ENCODE assay signal across 27 mouse cellular contexts in the genomic region with DNA sequence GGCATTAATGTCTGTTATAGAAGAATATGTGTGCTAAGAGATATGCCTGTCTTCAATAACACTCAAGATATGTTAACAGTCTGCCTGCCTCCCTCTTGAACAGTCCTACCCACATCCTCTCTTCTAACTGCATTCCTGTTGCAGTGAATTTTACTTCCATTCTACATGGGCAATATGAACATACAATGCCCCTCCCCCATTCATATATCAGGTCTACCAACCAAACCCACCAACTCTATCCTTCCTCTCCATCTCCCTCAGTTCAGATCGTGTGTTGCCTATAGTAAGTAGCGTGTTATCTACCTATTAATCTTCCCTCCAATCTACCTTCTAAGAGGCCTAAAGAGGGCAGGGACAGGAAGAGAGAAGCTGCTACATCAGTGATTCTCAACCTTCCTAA. TPM values are rescaled to one million over a fixed set of nuclear protein-coding genes. Genes with fewer than 3 reads are reported as not detected.
DNase-seq lines count a peak whose midpoint lies in the region; ATAC-seq and TF ChIP-seq lines count a peak whose summit lies in the region.
"Had no signal": no experiment of that assay in that cellular context is flagged by ENCODE, and none has a peak within 500 bp of the region (broad histone marks: within the 10 kb centered on the region; RNA-seq: fewer than 3 reads in every experiment).

No protein-coding gene starts in this region.

- TF ChIP-seq POLR2A in thymus, adult 2 months (IDR thresholded peaks at IDR 0.05; ENCODE audit: control insufficient read depth, extremely low read depth, insufficient read depth, low read length, poor library complexity), result no peak

- H3K4me1 ChIP-seq in heart, embryonic 10.5 days, result peaks cover 2% of the 10 kb centered on the region; the same call in 1 of the 2 replicates
- peaks cover 61% of the 10 kb centered on the region for H3K4me1 ChIP-seq in thymus, adult 2 months (replicated peaks; ENCODE audit: control insufficient read depth, insufficient read depth, low read length)
- H3K4me1 ChIP-seq: forebrain, embryonic 12.5 days; heart, embryonic 13.5 days; hindbrain, embryonic 15.5 days had no signal

- 77% methylated on average over 2 of the region's 2 CpGs for WGBS in heart, embryonic 10.5 days
- 9% methylated on average over 2 of the region's 2 CpGs for WGBS in thymus, adult 2 months

- DNase-seq in heart, embryonic 10.5 days (ENCODE audit: low spot score), result peak; percentile 11
- DNase-seq in heart, postnatal 36 days, result no peak
- DNase-seq in thymus, adult 2 months, result no peak
- no peak for DNase-seq in thymus, postnatal 36 days
- DNase-seq in testis, postnatal 10 days (ENCODE audit: low spot score), result no peak
- no peak for DNase-seq in natural killer cell, adult 2 months (ENCODE audit: low spot score in 2 of 2)
- DNase-seq: adrenal gland, postnatal 10 days; B cell, adult 2 months; cerebellum, adult 11 months; cerebellum, adult 8-10 months; cerebellum, postnatal 25 days; gastrocnemius, postnatal 14 days; heart, postnatal 14 days had no signal

- no peak overlapping the region for H3K4me3 ChIP-seq in heart, embryonic 10.5 days
- no peak overlapping the region for H3K4me3 ChIP-seq in thymus, adult 2 months (ENCODE audit: control insufficient read depth, insufficient read depth, low read length)
- H3K4me3 ChIP-seq: embryonic facial prominence, embryonic 13.5 days; forebrain, embryonic 12.5 days; heart, embryonic 13.5 days; hindbrain, embryonic 15.5 days had no signal

- intact Hi-C loops in heart, postnatal 36 days (cut with DNase I), result no loop called here

- no peaks in the 10 kb centered on the region for H3K36me3 ChIP-seq in heart, embryonic 10.5 days
- no peaks in the 10 kb centered on the region for H3K36me3 ChIP-seq in thymus, adult 2 months (ENCODE audit: control insufficient read depth, insufficient read depth, low read length)
- H3K36me3 ChIP-seq: embryonic facial prominence, embryonic 13.5 days; forebrain, embryonic 12.5 days; heart, embryonic 13.5 days; hindbrain, embryonic 15.5 days had no signal

- peaks cover 11% of the 10 kb centered on the region; the same call in 1 of the 2 replicates for H3K27me3 ChIP-seq in heart, embryonic 10.5 days (ENCODE audit: insufficient read depth, poor library complexity, severe bottlenecking)
- no peaks in the 10 kb centered on the region for H3K27me3 ChIP-seq in thymus, adult 2 months (ENCODE audit: control insufficient read depth, insufficient read depth, low read length)
- H3K27me3 ChIP-seq: embryonic facial prominence, embryonic 13.5 days; hindbrain, embryonic 15.5 days had no signal

- no peaks in the 10 kb centered on the region for H3K9me3 ChIP-seq in heart, embryonic 10.5 days
- H3K9me3 ChIP-seq: embryonic facial prominence, embryonic 13.5 days; forebrain, embryonic 12.5 days; heart, embryonic 13.5 days; hindbrain, embryonic 15.5 days had no signal

- peak; percentile 59 for ATAC-seq in CD4-positive, CD25-positive, alpha-beta regulatory T cell, adult 4 months
- ATAC-seq in inflammation-experienced regulatory T-cells, adult 6 months, result peak; percentile 62
- ATAC-seq: forebrain, embryonic 16.5 days had no signal

- no peak overlapping the region for H3K27ac ChIP-seq in heart, embryonic 10.5 days
- H3K27ac ChIP-seq in thymus, adult 2 months (ENCODE audit: control insufficient read depth, insufficient read depth, low read length), result peak overlapping the region; percentile 93
- H3K27ac ChIP-seq: embryonic facial prominence, embryonic 13.5 days; forebrain, embryonic 12.5 days; heart, embryonic 13.5 days; hindbrain, embryonic 15.5 days had no signal

- no peak for TF ChIP-seq CTCF in thymus, adult 2 months (IDR thresholded peaks at IDR 0.05; ENCODE audit: borderline replicate concordance, control insufficient read depth, extremely low read depth, insufficient read depth, low read length, poor library complexity)

RNA-seq across cellular contexts. Expression of gene Enthd1, which starts 26.9 kb away (rescaled TPM):
- polyA plus RNA-seq in heart, embryonic 10.5 days (2016; fragmentation: Nextera tagmentation; extraction: Ambion mirVana), result not detected in 2 replicates
- total RNA-seq in heart, postnatal 36 days (2021), result not detected
- 0.09 TPM in 2 replicates for polyA plus RNA-seq in thymus, adult 2 months (2012; rRNA removed)
- under 1 TPM in 1 of 2 experiments, not detected in 1; 0.24 TPM for polyA plus RNA-seq in CD4-positive, CD25-positive, alpha-beta regulatory T cell, adult 4 months (2017; shearing (Covaris generic))
- under 1 TPM in 2 of 3 experiments, not detected in 1; 0.23 to 0.50 TPM for polyA plus RNA-seq in inflammation-experienced regulatory T-cells, adult 6 months (2017; shearing (Covaris generic))
- total RNA-seq: adrenal gland, postnatal 10 days; adrenal gland, postnatal 4 days; gastrocnemius, adult 18-20 months; gastrocnemius, postnatal 14 days; heart, adult 8-10 months; heart, postnatal 14 days had no signal
- polyA plus RNA-seq: brain, embryonic 14.5 days; cortical plate, adult 2 months; embryonic facial prominence, embryonic 13.5 days; forebrain, embryonic 12.5 days; forebrain, embryonic 16.5 days; heart, embryonic 13.5 days; hindbrain, embryonic 11.5 days; hindbrain, embryonic 15.5 days; intestine, embryonic 14.5 days had no signal

RNA-seq across cellular contexts. Expression of gene Grap2, which starts 34.3 kb away (rescaled TPM):
- 4.9 and 5.0 TPM in 2 replicates for polyA plus RNA-seq in heart, embryonic 10.5 days (2016; fragmentation: Nextera tagmentation; extraction: Ambion mirVana)
- total RNA-seq in heart, postnatal 36 days (2021), result 1 to 10 TPM in 1 of 2 experiments, under 1 TPM in 1; 0.46 to 1.3 TPM
- 139 and 162 TPM in 2 replicates for polyA plus RNA-seq in thymus, adult 2 months (2012; rRNA removed)
- 10 to 100 TPM; 37.7 to 55.0 TPM for polyA plus RNA-seq in CD4-positive, CD25-positive, alpha-beta regulatory T cell, adult 4 months (2017; shearing (Covaris generic))
- 10 to 100 TPM; 27.9 to 51.6 (median 43.6) TPM for polyA plus RNA-seq in inflammation-experienced regulatory T-cells, adult 6 months (2017; shearing (Covaris generic))
- polyA plus RNA-seq: forebrain, embryonic 16.5 days had no signal
